Comparison of ENCODE assay signal across 1 mouse cellular context in the genomic region with DNA sequence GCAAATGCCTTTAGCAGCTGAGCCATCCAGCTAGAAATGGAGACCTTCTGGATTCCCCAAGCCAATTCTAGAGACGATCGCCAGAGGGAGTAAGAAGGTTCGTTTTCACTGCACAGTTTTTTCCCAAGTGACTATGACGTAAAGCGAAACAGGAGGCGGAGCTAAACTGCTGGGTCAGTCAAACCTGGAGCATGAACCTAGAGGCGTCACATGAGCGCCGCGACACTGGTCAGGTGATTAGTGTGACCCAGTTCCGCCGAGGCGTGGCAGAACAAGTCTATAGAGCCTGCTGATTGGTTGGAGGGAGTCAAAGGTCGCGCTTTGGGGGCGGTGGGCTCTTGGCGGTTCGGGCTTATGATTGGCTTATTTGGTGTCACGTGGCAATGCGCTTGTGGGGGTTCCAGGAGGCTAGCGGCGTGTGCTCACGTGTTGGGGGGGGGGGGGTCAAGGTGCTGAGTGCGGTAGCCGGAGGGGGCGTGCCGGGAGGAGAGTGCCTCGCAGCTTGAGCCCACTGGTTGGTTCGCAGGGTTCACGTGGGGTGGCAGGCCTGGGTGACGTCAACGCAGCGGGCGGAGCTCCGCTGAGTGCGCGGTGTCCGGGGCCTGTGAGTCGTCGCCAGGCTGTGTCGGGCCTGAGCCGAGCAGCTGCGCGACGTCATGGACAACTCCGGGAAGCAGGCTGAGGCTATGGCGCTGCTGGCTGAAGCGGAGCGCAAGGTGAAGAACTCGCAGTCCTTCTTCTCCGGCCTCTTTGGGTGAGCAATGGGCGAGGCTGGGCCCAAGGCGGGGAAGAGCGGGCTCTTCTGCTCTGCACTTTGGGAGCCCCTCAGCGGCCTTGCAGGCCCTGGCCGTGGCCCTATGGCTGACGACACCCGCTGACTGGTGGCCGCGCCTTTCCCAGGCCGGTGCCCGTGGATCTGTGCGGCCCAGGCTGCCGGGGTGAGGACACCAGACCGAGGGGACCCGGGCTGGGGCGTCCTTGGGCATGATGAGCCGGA.
TF ChIP-seq lines count a peak whose summit lies in the region.

A gene (plus strand): TSS at position 438 of the 997 bp plus-strand sequence.

TF ChIP-seq in CH12.LX, 34 proteins besides CTCF, POLR2A, EP300 and RAD21 (continued from another document):
- TF ChIP-seq JUN (IDR thresholded peaks at IDR 0.05; ENCODE audit: insufficient read depth, low read depth, low read length) (peak; percentile 74), USF2 (conservative IDR thresholded peaks at IDR 0.05; ENCODE audit: low read depth, low read length) (peak; percentile 91), ZNF384 (IDR thresholded peaks at IDR 0.05; ENCODE audit: low read depth, low read length) (peak; percentile 86), CHD2 (IDR thresholded peaks at IDR 0.05; ENCODE audit: low read length) (peak; percentile 71), NRF1 (IDR thresholded peaks at IDR 0.05; ENCODE audit: low read depth, low read length) (no peak; the same call in 1 of the 2 replicates), ELF1 (IDR thresholded peaks at IDR 0.05; ENCODE audit: low read depth, low read length) (peak; percentile 65), ETS1 (conservative IDR thresholded peaks at IDR 0.05; ENCODE audit: low read depth, low read length) (peak; percentile 92), MEF2A (IDR thresholded peaks at IDR 0.05; ENCODE audit: borderline replicate concordance, low read depth, low read length) (peak; percentile 65; the same call in 1 of the 2 replicates), SIN3A (IDR thresholded peaks at IDR 0.05; ENCODE audit: low read length) (peak; percentile 55), SMC3 (IDR thresholded peaks at IDR 0.05; ENCODE audit: low read depth, low read length) (peak; percentile 83), TBP (conservative IDR thresholded peaks at IDR 0.05; ENCODE audit: low read depth, low read length) (0 out of 2 replicates have a peak, but pooled peaks have one; percentile 30), MAZ (IDR thresholded peaks at IDR 0.05; ENCODE audit: low read depth, low read length) (peak; percentile 97), ZMIZ1 (IDR thresholded peaks at IDR 0.05; ENCODE audit: low read depth, low read length) (peak; percentile 86), JUND (conservative IDR thresholded peaks at IDR 0.05; ENCODE audit: low read depth, low read length) (peak; percentile 73), BHLHE40 (IDR thresholded peaks at IDR 0.05; ENCODE audit: low read depth, low read length) (peak; percentile 99), RCOR1 (conservative IDR thresholded peaks at IDR 0.05; ENCODE audit: low read depth, low read length) (peak; percentile 67), HCFC1 (IDR thresholded peaks at IDR 0.05; ENCODE audit: low read depth, low read length) (peak; percentile 80), ZC3H11A (IDR thresholded peaks at IDR 0.05; ENCODE audit: low read depth, low read length) (peak; percentile 32; the same call in 1 of the 2 replicates), E2F4 (IDR thresholded peaks at IDR 0.05; ENCODE audit: insufficient replicate concordance, low read depth, low read length) (no peak), MXI1 (IDR thresholded peaks at IDR 0.05; ENCODE audit: low read depth, low read length) (peak; percentile 91), GABPA (IDR thresholded peaks at IDR 0.05; ENCODE audit: insufficient replicate concordance, low read depth, low read length) (peak; percentile 90), IRF4 (IDR thresholded peaks at IDR 0.05; ENCODE audit: low read depth, low read length) (peak; percentile 93), MYC (IDR thresholded peaks at IDR 0.05; ENCODE audit: low read depth, low read length) (no peak)
TF ChIP-seq in CH12.LX: peak in this region for 26.
